Mouse (Mus musculus) right cerebral cortex, postnatal 14 days (tissue): ENCODE results near the gene Tcf7.
A peak's percentile ranks its signal among the peaks of the same experiment; 100 is the strongest.

Experiments used
- DNase-seq: peaks from one replicate; pipeline ENCODE4 v3.0.0; 2022

Gene Tcf7

DNA sequence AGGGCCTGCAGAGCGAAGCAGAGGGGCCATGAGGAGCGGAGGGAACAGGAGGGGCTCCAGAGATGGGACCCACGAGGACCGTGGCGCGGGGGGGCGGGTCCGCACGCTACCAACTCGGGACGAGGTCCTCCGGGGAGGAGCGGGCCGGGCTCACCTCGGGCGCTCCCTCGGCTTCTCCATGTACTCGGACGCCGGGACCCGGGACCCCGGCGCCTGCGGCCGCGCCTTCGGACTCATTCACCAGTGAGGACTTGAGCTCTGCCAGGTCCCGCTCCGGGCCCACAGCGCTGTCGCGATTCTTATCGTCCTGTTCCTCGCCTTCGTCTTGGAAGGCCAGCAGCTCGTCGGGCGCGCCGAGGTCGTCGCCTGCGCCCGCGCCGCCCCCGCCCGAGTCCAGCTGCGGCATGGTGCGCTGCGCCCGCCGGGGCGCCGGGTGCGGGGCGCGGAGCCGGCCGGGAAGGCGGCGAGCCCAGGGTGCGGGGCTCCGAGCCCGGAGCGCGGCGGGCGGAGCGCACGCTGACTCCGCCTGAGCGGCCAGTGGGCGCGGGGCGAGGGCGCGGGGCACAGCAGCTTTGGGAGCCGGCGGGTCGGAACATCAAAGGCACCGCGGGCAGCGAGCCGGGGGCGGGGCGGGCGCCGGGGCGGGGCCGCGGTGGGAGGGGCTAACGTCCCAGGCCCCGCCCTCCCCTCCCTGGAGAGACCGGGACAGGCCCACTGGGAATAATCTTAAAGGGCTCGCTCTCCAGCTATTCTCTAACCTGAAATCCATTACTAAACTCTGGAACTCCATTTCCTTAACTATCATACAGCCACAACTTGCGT, at the start of gene Tcf7:
TSS of gene Tcf7 (minus strand) at position 241 of the 822 bp plus-strand sequence.
- peak; percentile 49 for DNase-seq

DNA sequence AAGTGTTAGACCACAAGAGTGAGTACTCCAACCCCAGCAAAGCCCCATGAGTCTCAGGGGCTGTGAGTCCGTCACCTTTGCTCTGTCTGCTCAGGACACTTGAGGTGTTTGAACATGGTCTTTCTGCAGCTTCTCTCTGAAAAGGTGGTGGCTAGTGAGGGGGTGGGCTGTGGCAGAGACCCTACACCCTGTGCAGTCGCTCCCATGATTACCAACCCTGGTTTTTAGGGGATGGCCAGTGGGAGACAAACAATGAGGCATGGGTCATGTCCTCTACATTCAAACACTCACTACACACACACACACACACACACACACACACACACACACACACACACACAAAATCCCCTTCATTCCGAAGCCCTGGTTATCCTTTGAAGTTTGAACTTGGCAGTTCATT, 44.5 kb upstream of the Tcf7 start:
- DNase-seq: no peak

DNA sequence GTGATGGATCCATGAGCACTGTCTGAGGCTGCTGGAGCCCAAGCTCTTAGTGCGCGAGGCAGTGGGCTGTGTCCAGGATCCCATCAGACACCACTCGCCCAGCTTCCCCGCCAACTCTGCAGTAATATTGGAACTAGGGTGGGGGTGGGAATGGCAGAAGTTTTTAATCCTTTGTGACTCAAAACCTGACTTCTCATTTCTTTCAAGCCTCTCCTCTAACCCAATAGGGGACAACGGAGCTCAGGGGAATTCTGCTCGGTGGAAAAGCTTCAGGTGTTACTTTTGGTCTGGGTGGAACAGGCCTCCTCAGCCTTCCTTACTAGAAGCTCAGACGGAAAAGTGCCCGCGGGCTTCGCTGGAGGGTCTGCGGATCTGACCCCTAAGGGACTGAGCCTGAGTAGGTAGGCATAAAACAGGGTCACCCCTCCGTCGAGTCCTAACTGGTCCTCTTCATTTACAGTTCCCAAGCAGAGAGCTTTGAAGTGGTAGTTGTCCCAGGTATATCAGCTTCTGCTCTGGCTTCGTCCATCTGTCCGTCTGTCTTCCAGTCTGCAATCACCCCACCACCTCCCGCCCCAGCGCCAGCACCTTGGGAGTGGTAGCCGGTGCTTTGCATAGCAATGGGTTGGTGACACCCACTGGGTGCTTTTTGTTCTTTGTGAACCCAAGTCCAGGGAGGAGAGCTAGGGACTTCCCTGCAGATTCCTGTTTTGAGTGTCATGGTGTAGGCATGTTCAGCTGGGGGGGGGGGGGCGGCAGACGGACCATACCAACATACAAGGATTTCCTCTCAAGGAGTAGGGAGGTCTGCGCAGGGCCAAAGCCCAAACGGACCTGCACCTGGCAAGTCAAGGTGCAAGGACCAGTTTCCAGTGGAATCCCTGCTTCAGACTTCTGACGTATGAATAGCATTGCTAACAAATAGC, 41.9 kb upstream of the Tcf7 start:
- DNase-seq: no peak

DNA sequence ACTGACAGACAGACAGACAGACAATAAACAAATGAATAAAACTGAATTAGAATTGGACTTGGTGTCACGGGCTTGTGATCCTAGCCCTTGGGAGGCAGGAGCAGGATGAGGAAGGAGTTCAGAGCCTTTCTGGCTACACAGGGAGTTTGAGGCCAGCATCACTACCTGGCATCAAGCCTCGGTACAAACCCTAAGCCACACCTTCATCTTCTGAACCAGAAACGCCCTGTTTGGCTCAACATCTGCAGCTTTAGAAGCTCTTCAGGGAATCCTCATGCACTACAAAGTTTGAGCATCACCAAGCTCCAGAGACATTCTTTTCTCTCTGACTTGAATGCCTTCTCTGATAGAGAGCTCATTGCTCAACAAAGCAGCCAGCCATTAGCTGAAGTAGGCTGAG, 38.7 kb upstream of the Tcf7 start:
- no peak for DNase-seq

DNA sequence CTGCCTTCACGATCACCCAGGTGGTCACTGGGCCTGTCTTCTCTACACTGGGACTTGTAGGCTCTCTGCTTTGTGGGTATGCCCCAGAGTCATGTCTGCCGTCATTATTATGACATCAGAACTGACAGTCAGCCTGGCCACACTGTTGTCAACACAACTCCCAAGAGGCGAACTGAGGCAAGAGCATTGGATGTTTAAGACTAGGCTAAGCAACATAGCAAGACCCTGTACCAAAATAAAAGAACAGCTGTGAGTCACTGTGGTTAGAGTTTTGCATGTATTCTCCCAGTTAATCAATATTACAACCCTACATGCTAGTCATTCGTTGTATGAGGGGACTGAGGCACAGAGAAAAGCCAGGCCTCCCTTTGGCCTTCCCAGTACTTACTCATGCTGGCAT, 37.7 kb upstream of the Tcf7 start:
- no peak for DNase-seq

DNA sequence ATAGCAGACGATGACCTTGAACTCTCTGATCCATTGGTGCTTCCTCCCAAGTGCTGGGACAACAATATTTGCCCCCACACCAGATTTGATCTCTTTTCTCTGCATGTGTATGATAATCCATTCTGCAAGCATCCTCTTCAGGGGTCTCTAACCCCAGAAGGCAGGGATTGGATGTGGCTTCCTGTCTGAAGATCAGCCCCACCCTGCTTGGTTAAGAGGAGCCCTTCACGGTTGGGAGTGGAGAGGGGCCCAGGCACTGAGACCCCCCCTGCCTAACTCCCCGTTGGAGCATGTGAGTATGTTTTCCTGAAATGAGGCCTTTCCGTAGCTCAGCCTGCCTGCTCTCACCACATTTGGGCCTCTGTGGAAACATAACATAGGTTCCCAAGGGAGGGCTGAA, 36.9 kb upstream of the Tcf7 start:
- no peak for DNase-seq

DNA sequence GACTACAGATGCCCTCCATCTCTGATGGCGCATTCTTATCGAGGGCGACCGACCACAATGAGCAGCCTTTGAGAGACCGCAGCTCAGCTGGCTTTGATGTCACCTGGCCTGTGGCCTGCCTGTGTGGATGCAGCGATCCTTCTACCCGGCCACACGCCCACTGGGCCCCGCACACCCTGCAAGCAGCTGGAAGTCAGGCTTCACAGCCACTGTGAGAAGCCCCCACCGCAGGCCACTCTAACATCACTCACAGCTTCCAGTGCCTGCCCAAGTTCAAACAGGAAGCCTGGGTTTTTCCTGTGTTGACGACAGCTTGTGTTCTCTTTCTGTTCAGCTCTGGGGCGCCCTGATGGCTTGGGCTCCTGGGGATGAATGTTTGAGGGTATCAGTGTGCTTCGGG, 35.6 kb upstream of the Tcf7 start:
- DNase-seq: no peak

DNA sequence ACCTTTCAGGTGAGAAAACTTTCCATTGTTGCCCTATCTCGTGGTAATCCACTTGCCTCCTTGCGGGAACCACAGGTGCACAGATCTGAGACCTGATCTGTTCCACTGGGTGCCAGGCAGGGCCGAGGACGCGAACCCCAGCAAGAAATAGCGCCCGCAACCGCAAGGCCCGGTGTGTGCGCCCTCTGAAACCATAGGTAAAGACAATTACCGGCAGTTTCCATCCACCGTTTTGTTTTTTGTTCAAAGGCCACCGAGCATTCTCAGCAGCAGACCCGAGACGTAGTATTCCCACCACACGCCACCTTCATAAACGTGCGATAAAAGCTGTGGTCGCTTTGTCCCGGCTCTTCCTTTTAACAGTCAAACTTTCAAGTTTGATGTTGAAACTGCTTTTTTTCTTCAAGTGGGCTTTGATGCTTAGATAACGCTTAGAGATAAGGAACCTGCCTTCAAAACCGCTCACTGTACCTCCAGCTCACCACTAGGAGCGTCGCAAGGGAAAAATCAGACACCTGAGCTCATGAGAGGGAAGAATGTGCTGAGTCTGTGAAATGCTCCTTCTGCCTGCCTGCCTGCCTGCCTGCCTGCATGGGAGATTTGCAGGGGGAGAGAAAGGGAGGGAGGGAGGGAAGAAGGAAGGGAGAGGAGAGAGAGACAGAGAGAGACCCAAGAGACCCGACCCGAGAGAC, 31.4 kb upstream of the Tcf7 start:
- no peak for DNase-seq

DNA sequence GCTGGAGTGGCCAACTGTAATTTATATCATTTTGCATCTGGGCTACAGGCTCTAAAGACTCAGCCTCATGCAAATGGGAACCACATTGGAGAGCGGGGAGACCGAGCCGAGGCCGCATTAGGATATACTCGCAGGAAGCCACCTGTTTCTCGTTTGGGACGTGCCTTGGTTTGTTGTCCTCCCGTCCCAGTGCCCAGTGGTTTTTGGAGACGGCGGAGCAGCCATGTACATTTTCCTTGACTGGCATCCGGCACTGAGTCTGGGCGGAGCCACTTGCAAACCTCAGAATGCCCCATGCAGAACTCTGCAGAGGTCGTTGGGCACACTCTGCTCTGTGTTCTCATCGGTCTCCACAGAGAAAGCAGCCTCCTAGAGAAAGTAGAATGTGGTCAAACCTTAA, 27.9 kb upstream of the Tcf7 start:
- no peak for DNase-seq

DNA sequence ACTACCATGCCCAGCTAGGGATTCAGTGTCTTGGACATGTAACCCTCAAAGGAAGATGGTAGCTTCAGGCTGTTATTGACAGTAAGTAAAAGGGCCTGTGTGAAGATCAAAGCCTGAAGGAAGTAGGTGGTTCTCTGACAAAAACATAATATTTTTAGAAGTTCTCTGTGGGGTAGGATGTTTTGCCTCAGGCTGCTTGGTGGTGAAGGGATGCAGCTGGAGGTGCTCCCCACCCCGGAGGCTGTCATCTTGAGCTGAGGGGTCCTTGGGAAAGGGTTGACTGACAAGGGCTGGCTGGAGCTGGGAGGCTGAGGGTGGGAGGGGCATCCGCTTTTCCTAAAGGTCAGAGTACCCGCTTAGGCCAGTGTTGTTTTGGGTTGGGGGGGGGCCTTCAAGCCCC, 26.7 kb upstream of the Tcf7 start:
- no peak for DNase-seq

DNA sequence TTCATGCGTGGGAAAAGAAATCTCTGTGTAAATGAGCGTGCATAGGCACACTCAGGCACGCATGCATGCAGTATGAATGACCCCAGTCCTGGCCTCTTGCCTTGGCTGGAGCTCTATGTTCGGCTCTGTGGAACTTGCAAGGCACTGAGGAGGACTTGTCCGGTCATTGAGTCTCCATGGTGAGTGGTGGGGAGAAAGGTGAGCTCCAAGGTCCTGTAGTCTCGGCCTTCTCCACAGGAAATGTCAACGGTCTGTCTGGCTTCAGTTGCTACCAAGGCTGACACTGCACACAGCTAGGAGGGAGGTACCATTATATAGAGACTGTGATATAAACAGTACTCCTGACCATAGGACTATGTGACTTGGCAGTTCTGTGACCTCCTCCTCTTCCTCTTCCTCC, 23.6 kb upstream of the Tcf7 start:
- no peak for DNase-seq

DNA sequence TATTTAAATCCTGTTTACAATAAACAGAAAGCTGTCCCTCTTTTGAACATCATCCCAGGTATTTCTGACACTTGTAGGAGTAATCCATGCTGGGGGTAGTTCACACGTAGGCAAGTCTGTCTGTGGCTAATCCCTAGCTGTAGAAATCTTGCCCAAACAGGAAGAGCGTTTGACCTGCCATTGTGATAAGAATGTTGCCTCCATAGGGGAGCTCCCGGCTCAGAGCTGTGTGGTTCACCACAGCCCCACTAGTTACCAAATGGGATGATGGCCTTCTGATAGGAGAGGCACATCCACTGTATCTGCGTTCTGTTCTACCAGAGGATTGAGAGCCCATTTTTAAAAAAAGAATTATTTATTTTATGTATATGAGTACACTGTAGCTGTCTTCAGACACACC, 22.5 kb upstream of the Tcf7 start:
- DNase-seq: no peak

DNA sequence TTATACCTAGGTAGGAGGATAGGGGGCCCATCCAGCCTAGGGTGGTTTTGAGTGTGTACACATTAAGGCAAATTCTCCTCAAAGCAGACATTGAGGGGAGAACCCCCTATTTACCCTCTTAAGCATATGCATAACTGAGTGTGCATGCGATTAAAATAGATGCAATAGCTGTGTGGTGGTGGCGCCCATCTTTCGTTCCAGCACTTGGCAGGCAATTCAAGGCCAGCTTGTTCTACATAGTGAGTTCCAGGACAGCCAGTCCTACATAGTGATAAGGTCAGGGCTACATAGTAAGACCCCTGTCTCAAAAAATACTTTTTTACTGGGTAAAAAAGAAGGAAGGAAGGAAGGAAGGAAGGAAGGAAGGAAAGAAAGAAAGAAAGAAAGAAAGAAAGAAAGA, 19.9 kb upstream of the Tcf7 start:
- DNase-seq: no peak

DNA sequence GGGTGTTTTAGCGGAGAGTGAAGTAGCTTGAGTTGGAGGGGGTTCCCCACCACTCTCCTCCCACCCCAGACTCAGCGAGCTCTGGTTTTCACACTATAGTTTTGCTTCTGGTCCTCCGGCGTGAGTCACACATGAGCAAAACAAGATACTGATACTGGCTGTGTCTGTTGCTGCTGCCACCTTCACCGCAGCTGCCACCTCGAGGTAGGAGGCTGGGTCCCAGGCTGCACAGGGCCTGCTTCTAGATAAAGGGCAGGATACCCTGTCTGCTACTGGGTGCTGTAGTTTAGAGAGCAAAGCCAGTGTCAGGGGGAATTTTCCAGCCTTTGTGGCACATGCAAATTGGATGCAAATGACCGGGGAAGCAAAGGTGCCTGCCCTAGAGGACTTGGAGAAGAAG, 16.9 kb upstream of the Tcf7 start:
- no peak for DNase-seq

DNA sequence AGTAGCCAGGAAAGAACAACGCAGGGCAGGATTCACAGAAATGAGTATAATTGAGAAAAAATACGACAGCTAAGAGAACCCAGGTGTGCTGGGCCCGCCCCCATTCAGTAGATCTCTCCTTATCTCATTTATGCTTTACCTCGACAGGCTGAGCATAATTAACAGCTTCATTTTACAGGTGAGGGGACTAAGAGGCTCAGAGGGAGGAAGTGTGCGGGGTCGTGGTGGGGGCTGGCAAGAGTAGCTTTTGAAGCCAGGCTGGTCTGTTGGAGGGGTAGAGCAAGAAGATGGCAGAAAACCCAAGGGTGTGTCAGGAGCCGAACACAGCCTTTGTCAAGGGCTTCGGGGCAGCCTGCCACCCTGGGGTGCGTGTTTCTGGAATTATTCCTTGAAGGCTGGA, 16.1 kb upstream of the Tcf7 start:
- no peak for DNase-seq

DNA sequence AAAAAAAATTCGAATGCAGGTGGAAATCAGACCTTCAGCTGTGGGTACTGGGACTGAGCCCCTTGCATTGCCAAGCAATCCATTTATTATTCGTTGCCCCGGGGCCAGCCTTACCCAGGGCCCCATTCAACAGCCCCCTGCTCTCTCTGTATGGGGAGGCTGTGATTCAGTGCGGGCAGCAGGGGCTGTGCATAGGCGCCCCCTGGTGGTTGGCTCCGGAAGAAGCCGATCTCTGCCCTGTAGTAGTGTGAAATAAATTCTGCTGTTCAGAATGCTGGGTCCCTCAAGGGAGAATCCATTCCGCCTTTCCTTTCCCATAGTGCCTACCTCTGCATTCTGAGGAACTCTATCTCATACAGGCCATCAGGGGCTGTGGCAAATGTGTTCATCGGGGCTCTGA, 14.5 kb upstream of the Tcf7 start:
- peak; percentile 75 for DNase-seq

DNA sequence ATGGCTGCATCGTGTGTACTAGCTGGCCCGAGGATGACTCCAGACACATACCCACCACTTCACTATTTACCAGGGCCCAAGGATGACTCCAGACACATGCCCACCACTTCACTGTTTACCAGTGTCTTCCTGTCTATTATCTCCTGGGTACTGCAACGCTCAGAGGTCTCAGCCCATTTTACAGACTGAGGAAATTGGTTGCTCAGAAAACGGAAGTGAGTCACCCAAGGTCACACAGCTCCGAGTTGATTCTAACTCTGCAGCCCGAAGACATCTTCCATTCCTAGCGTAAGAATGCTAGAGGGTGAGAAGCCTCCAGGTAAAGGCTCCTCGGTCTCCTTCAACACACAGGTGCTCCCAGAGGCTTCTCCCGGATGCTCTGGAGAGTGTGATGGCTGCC, 11.3 kb upstream of the Tcf7 start:
- DNase-seq: no peak

DNA sequence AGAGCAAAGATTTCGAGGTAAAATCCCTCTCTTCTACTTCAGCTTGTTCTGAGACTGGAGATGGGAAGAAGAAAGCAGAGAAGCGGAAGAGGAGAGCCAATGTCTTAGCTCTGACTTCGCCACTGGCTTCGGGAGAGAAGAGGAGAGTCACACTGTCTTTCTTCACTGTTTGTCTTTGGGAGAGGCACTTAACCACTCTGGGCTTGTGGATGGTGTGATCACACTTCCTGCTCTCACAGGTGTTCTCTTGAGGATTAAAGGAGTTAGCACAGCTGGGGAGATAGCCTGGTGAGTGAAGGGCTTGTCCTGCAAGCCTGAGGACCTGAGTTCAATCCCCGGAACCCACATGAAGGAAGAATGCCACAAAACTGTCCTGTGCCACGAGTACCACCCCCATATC, 10.1 kb upstream of the Tcf7 start:
- DNase-seq: no peak

DNA sequence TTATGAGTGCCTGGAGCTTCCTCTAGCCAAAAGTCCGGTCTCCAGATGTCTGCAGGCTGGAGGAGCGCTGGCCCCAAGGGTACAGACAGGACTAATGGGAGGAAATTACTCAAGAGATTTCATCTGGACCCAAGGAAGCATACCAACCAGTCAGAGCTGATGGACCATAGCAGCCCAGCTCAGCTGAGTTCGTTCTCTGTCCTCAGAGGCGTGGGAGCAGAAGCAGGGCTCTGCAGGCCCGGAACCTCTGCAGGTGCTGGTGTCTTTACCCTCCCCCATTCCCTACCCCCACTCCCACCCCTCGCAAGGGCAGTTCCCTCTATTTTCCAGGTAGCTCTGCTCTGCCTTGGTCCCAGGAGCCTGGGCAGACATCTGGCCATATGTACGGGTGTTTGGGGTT, 9.5 kb upstream of the Tcf7 start:
- no peak for DNase-seq

DNA sequence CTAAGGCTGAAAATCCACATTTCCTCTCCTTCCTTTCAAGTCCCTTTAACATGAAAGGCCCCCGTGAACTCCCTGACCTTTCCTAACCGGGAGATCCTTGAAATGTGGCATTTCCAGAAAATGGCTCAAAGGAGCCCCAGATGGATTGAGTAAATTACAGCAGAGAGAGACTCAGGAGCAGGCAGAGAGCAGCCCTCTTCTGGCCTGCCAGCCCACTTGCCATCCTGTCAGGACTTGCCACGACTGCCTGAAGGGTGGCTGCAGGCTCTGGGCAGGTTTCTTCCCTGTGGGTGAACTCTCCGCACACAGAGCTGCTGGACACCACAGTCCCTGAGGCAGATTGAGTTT, 4.1 kb upstream of the Tcf7 start:
- no peak for DNase-seq

DNA sequence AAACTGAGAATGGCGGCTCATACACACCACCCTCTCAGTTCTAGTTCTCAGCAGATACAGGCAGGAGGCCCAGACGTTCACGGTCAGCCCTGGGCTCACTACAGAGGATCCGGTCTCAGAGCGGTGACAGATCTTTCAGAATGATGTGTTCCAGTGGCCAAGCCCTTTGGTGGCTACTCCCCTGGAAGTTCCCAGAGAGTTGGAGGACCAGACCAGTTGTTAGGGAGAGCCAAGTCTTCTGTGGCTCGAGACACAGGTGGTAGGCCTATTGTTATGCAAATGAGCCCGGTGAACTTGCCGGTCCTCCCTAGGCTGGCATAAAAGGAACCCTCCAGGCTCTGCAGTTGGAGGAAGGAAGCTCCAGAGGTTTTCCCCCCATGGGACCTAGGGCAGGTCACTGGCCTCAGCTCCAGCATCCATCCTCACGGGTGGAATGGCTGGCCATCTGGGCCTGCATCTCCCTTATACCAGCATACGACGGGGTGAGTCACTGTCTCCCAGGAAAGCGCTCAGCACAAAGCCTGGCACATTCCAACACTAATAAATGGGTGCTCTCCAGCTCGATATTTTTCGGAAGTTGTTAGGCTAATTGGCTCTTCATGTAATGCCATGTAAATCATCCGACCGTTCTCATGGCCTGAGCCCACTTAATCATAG, 3.6 kb upstream of the Tcf7 start:
- no peak for DNase-seq

DNA sequence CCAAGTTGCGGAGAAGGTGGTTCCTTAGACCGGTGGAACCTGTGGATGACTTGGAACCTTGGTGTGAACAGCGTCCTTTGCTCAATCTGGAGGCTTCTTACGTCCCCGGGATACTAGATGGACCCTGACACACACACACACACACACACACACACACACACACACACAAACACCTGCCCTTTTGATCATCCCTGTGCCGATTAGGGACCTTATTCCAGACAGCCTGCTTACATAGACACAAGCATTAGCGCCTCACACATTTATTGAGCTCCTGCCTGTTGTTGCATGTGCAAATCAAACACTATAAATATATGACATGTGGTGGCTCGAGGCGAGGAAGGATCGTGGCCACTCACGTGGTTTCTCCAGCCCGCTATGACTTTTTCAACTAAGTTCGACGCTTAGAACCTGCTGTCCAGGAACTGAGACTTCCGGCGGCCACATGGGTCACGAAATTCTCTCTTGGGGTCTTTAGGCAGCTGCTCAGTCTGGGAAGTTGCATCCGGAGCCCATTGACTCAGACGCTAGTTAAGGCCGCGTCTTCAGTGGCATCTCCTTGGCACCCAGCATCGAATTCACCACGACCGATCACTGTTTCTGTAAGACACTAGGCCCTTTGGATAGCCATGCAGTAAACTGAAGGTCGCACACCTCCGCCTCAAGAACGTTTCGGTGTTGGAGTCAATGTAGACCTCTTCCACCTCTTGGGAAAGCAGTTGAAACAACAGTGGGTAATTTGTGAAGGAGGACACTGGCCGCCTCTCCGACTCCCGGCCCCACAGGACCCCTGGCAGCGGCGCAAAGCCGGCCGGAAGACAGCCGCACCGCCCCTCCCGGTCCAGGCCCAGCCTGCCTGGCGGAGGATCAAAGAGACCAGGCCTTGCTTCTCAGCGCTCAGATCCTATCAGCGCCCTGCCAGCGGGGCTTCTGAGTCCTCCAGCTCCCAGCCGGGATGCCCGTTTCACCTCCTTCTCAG, 1.1 kb upstream of the Tcf7 start:
- DNase-seq: peak; percentile 47
